Mouse (Mus musculus): ENCODE results near the gene Cntfr.
"Not testable (repeated sequence)": the region's sequence is repeated elsewhere in the genome, so short reads cannot be mapped to it uniquely, and the experiment has no call there.

Gene Cntfr

DNA sequence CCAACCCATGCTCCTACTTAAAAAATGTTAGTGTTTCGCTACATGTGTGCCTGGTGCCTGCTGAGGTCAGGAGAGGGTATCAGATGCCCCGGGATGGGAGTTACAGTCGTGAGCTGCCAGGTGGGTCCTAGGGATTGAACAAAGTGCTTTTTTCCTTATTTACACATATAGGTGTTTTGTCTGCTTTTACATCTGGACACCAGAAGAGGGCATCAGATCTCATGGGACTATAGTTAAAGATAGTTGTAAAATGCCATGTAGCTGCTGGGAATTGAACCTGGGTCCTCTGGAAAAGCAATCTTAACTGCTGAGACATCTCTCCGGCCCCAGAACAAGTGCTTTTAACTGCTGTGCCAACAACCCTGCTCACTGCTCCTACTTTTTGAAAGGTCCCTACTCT is 13.3 kb upstream of the Cntfr start:
- no peak for DNase-seq (ENCODE audit: low read depth, low spot score)

DNA sequence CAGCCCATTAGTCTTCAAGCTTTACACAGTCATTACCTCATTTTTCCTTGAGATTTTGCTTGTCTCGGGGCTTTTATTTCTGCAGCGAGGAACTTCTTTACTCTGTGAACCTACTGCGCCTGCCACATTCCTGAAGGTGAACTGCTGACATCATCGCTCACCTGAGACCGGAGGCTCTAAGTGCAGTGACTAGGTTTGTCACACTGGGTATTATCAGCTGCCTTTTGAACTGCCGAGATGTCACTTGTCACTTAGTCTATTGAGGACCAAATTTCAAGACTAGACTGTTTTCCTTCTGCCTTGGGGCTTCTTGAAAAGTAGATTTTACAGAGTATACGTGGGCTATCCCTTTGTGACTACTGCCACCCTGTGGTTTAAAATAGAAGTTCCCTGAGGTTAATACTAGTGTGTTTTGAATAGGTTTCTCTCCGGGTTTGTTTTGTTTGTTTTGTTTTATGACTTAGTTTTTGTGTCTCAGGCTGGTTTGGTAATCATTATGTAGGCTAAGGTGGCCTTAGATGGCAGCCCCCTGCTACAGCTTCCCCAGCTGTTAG is 11.4 kb upstream of the Cntfr start:
- DNase-seq (ENCODE audit: low read depth, low spot score) = no peak

DNA sequence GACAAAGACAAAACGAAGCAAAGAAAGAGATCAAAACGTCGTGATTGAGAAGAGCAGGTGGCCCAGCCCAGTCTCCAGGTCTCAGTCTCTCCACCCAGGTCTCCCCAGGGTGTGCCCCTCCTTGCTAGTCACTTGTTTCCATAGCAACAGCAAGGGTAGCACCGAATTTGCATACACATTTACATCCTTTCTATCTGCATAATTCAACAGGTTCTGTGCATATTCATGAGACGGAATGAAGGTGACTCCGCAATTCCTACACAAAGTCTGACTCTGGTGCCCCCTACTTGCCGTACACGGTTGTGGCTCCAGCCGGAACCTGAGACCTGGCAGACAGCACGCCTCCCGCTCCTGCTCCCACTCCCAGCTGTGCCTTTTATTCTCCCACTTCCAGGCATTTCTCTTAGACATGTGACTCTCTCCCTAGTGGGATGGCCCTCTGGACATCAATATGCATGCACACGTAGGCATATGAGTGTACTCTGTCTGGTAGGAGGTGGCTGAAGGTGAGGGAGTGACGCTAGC is 10.2 kb upstream of the Cntfr start:
- no peak for DNase-seq (ENCODE audit: low read depth, low spot score)

DNA sequence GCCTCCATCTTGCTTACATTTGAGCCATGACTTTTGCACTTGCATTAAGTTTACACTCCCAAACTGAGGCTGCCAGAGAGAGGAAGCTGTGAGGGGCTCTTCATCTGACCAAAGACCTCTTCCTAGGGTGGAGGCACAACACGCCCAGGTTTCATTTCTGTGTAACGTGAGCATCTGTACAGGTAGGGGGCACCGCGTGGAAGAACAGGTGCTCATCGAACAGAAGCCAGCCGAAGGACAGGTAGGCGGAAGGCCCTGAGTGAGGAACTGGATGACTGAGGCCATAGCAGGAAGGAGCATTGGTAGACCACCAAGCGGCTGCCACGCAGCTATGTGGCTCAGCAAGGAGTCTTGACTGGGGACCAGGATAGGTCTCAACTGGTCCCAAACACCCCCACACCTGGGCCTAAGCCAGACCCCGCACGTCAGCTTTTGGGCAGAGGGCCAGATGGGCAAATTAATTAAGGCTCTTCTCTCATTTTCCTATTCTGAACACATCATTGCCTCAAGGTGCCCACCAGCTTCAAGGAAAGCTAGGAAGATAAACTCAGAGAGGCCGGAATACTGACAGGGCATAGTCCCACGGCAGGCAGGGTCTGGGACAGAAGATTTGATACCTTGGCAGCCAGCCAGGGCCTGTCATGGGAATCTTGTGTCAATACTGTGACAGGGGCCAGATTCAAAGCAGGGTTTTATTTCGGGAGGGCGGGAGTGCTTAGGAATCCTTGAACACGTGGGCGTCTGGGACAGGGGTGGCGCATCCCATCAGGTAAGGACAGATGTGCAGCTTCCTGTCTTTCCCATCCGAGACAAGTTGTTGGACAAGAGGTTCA is 9.2 kb upstream of the Cntfr start:
- DNase-seq (ENCODE audit: low read depth, low spot score) = no peak

DNA sequence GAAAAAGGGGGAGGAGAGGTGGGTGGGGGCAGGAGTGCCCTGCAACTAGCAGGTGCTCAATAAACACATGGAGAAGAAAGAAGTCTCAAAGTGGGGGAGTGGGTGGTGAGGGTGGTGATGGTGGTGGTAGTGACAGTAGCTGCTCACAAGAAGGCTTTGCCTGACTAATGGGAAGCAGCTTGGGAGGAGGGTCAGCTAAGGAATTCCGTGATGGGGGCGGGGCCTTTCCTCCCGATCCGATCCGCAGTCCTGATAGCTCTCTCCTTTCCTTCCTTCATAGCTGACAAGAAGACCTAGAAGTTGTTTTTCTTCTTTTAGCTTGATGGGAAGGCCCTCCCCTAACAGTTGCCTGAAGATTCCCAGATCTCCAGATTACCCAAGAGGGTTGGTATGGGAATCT is 7.8 kb upstream of the Cntfr start:
- no peak for DNase-seq (ENCODE audit: low read depth, low spot score)

DNA sequence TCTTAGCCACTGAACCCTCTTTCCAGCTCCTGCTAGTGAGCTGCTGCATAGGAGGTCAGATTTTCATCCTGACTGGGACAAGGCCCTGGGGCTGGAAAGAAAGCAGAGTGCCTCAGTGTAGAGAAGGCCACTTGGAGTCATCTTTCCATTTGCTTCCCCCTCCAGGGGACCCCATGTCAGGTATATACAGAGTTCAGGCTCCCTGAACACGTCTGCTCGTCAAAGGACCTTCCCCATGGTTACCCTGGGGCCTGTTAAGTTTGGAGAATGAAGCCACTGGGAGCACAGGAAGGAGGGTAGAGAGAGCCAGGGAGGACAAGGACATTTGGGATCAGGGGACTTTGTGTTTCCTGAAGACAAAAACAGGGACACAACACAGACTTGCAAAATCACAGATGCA is 5.3 kb upstream of the Cntfr start:
- not testable (repeated sequence) for DNase-seq (ENCODE audit: low read depth, low spot score)

DNA sequence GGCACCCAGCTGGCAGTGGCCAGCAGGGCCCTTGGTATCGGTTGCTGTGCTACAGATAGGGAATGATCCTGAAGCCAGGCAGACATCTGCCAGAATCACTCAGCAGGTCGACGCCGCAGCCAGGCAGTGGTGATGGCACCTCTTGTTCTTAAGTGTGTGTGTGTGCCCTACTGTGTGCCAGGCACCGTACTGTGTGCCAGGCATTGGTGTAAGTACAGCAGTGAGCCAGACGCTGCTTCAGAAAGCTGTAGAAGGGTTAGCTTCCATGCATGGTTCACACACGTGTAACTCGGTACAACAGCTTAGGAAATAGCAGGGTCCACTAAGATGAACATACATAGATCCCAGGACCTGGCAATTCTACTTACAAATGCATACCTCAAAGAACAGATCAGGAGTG is 3.3 kb upstream of the Cntfr start:
- not testable (repeated sequence) for DNase-seq (ENCODE audit: low read depth, low spot score)

DNA sequence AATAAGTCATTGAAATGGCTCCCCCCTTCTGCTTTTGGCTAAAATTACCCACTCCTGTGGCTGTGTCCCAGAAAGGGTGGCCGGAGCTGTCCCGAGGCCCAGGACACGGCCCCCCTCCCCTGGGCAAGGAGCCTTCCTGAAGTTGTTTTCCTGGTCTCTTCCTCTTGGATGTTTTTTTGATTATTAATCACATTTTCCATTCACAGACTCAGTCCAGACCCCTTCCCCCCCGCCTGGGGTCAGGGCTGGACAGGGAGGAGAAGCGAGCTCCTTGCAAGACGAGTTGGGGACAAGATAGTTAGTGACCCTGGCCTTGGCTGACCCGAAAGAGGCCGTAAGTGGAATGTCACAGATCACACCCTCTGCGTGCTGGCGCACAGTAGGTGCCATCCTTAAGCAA is 2.9 kb upstream of the Cntfr start, which contains the start of gene Il11ra1:
Gene Il11ra1 (plus strand): TSS at position 207 of the 400 bp plus-strand sequence.
- DNase-seq (ENCODE audit: low read depth, low spot score) = not testable (repeated sequence)

DNA sequence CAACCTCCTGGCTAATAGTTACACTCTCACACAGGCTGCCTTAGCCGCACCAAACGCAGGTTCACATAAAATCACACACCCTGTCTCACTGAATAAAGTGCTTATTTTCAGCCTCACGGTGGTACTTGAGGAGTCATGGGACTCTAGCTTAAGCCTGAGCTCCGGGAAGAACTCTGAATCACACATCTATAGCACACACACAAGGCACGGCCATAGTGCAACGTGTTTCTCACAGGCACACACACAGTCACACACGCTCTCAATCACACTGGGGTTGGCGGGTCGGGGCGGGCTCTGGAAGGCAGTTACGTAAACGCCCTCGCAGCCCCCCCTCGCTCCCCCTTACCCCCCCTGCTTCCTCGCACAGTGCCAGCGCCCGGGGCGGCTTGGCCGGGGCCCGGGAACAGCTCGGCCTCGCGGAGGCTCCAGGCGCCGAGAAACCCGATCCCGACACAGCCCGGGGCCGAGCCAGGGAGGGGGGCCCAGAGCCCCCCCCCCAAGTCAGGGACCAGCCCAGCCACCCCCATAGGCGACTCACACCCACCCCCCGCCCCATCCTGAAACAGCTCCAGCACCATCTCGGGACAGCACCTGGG is 1.6 kb upstream of the Cntfr start:
- not testable (repeated sequence) for DNase-seq (ENCODE audit: low read depth, low spot score)

DNA sequence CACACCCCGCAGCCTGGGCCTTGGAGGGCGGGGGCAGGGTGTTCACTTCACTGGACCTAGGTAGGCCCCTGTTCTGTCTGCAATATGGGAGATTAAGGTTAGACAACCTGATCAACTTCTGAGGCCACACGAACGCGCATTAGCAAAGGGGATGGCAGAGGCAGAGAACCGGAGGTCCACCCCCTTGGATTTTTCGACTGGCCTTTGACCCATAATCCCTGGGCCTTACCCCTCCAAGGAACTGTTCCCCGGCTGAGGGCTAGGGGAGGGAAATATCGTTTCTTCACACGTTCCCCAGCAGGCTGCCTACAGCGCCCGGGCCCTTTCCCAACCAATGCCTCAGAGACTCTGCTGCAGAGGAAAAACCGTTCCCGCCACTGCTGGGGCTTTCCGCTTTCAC is 437 bp downstream of the Cntfr start:
- not testable (repeated sequence) for DNase-seq (ENCODE audit: low read depth, low spot score)

DNA sequence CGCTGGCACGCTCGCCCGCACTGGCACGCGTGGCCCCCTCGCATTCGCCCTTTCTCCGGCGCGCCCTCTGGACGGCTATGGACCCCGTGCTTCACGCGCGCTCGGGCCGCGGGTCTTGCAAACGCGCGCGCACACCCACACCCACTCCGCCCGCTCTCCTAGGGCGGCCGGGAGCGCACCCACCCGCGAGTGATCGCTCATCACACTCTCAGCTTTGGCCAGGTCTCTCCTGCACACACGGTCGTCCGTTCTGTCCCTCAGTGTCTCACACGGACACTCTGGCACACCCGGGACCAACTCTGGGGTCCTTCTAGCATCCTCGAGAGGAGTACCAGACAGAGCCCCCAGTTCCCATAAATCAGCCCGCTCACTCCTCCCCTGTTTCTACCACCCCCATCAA is 1.1 kb downstream of the Cntfr start:
- not testable (repeated sequence) for DNase-seq (ENCODE audit: low read depth, low spot score)

DNA sequence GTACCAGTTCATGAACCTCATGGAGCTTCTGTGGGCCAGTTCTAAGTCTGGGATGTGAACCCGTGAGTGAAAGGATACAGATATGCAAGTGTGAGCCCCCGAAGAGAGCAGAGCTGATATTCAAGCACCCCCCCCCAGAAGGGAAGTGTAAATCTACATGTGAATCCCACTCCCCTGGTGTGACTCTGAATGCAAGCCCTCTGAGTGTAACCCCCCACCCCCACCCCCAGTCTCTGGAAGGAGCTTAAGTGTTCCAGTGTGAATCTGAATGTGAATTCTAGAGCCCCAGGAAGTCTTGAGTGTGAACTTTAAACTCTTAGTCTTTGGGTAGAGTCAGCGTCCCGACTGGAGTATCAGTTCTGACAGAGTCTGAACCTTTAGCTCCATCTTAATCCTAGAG is 3.4 kb downstream of the Cntfr start:
- DNase-seq (ENCODE audit: low read depth, low spot score) = not testable (repeated sequence)

DNA sequence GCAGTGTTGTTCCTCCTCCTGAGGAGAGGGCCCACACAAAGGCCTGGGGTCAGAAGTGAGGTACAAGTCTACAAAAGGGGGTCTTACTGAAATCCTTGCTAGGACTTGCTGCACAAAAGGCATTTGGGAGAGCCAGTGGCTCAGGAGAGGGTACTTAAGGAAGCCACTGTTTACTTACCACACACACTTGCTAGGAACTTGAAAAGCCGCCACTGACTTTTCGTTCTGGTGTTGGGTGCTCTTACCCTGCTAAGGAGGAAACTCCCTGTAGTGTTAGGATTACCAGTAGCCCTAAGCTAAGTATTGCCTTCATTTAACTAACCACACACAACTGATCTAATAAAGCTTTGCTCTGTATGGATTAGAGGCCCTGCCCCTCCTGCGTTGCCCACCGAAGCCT is 6.9 kb downstream of the Cntfr start:
- DNase-seq (ENCODE audit: low read depth, low spot score) = not testable (repeated sequence)

DNA sequence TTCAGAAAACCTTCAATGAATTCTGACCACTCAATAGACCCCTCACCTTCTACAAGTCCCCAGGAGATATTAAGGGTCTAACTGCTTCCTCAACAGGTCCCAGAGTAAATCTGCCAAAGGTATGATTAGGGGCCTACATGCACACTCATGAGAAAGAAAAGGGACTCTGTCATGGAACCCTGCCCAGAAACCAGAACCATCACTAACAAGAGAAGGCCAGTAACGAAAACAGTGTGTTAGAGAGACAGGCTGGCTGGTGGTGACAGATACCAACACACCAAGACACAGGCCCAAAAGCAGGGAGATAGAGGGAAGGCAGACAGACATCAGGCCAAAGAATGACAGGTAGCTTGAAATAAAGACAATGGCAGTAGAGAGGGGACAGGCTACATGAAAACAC is 8.3 kb downstream of the Cntfr start:
- DNase-seq (ENCODE audit: low read depth, low spot score) = not testable (repeated sequence)

DNA sequence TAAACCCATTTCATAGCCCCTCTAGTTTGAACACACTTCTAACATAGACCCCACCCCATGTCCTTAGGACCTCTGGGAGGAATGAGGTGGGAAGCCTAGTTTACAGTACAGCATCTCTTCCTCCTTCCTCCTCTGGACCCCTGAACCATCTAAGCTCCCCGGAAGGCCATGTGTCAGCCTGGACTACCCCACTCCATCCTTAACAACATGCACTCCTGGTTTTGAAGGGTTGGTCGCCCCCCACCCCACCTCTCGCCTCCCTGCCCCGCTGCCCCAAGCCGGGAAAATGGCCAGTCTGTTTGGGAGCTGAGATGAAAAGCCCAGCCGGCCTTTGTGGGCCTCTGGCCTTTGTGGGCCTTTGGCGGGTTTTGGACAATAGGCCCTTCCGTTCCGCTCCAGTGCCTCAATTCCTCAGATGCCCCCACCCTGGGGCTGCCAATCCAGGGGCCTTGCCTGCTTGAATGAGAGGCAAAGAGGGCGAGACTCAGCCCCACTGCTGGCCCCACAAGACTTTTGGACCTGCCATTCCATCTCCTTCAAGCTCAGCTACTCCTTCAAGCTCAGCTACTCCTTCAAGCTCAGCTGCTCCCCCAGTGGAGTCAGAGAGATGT is 10.9 kb downstream of the Cntfr start:
- not testable (repeated sequence) for DNase-seq (ENCODE audit: low read depth, low spot score)

DNA sequence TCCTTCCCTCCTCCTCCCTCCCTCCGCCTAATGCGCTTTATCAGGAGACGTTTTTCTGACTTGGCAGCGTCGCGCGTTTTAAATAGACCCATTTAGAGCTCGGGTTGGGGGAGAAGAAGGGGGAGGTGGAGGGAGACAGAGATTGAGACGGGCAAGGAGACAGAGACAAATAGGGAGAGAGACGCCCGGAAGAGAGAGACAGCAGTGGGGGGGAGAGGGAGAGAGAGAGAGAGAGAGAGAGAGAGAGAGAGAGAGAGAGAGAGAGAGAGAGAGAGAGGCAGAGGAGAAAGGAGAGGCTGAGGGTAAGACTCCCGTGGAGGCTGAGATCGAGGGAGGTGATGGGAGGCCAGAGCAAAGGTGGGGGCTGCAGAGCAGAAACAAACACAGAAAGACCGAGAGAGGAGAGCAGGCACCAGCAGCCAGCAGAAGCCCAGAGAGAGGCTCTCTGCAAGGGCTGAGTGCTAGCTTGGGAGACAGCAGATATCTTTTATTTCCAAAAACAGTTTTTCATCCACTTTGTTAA is 11.9 kb downstream of the Cntfr start:
- not testable (repeated sequence) for DNase-seq (ENCODE audit: low read depth, low spot score)

DNA sequence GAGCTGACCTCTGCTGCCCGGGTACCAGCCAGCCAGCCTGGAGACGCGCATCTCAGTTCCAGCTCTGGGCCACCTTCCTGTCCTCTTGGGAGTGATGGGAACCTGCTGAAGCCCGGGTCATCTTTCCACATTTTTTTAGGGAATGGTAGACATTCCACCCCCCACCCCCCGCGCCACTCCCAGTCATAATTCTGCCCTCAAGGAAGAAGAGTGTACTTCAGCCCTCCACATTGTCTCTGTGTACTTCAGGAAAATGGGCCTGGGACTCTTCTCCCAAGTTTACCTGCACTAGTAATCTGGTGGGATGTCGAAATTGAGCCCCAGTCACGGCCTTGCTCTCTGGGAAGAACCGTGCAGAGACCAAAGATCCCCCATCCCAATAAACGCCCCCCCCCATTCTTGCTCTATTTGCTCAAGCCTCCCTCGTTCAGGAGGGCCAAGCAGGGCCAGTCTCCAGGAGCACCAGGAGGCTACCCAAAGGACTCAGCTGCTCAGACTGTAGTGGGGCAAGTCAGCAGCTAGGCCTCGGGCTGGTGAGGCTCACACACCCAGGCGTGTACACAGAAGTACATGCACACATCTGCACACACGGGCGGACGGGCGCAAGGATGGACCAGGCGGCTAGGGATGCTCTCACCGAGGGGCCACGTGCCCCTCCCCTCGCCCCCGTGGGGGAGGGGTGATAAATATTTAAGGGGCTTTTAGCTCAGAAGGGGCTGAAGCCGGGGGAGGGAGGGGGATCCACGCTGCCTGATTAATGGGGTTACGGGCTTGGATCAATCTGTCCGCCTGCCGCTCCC is 12.6 kb downstream of the Cntfr start:
- not testable (repeated sequence) for DNase-seq (ENCODE audit: low read depth, low spot score)

DNA sequence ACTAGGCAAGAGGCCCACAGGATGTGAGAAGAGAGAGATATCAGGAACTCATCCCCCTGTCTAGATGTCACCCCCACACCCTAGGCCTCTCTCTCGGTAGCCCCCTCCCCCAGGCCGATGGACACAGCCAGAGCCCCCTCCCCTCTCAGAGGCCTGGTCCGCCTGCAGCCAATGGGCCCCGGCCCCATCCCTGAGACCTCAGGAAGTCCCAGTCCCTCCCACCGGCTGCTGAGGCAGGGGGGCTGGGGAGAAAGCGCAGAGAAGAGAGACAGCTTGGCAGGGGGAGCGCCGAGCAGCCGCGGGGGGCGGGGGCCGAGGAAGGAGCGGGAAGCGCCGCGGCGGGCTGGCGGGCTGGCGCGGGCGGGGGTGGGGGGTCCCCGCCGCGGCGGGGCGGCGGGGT is 13.6 kb downstream of the Cntfr start:
- DNase-seq (ENCODE audit: low read depth, low spot score) = not testable (repeated sequence)

DNA sequence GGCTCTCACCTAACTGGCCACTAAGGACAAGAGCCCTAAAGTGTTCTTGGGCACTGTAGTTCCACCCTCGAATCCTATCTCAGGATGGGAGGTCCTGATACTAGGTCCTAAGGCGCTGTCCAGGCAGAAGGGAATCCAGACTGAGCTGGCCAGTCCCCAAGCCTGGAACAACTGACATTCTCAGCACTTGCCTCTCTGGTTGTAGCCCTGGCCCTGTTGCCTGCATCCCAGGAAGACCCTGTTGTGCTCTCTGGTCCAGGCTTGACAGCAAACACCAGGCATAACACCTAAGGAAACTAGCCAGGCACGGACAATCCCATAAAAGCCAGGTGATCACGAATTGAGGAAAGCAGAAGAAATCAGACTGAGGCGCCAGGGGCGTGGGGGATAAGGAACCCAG is 14.1 kb downstream of the Cntfr start:
- no peak for DNase-seq (ENCODE audit: low read depth, low spot score)

DNA sequence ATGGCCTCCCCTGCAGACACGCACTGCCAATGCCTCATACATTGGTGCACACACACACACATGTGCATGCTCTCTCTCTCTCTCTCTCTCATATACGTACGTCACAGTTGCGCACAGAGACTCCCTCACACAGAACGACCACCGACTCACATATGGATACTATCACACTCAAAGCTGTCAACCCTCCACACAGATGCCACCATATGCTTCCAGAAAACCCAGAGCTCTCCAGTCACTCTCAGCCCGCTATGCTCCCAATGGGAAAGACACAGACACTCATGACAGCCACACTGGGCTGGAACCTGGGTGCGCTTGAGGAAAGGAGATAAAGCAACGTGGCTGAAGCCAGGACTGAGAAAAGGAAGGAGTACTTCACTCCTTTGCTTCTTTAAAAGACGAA is 14.9 kb downstream of the Cntfr start:
- DNase-seq (ENCODE audit: low read depth, low spot score) = no peak

DNA sequence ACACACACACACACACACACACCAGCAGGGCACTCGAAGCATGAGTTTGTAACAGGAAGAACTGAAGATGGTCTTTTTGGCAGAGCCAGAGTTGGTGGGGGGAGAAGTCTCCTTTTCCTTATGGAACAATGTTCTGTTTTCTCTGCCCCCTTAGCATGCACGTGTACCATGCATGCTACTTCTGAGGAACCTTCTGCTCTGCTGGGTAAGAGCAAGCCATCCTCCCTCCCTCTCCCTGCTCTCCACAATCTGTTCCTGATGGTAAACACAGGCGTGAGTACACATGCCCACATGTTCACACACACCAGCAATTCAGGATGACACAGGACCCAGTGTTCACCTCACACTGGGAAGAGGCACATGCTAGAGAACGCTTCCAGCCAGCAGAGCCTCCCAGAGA is 15.7 kb downstream of the Cntfr start:
- no peak for DNase-seq (ENCODE audit: low read depth, low spot score)

All from retina, adult 2 months (tissue).